Mouse (Mus musculus) forebrain, embryonic 13.5 days (tissue): ENCODE measurements around the gene Pabpc4. TPM values are rescaled to one million over a fixed set of nuclear protein-coding genes. Genes with fewer than 3 reads are reported as not detected.

ENCODE experiments used
- ATAC-seq: fragments of 200-750 bp; cut with Nextera tagmentation; 2 replicates; pipeline ENCODE4 v1.8.0; 2017
- H3K27ac ChIP-seq: fragments of 300-500 bp; sonication (generic); 2 replicates; pipeline ENCODE4 v1.5.1; 2015; ENCODE audit warnings: inconsistent platforms, mild to moderate bottlenecking, moderate library complexity
- H3K27me3 ChIP-seq: fragments of 300-500 bp; sonication (generic); 2 replicates; pipeline ENCODE4 v1.6.1; 2015; ENCODE audit warnings: mild to moderate bottlenecking, inconsistent platforms
- H3K36me3 ChIP-seq: fragments of 300-500 bp; sonication (generic); 2 replicates; pipeline ENCODE4 v1.6.1; 2015; ENCODE audit warnings: mild to moderate bottlenecking, inconsistent platforms; ENCODE audit not compliant: poor library complexity, severe bottlenecking
- H3K4me1 ChIP-seq: fragments of 300-500 bp; sonication (generic); 2 replicates; pipeline ENCODE4 v1.6.1; 2015; ENCODE audit warnings: inconsistent platforms
- H3K4me2 ChIP-seq: fragments of 300-500 bp; sonication (generic); 2 replicates; pipeline ENCODE4 v1.6.1; 2015; ENCODE audit warnings: inconsistent platforms, mild to moderate bottlenecking, moderate library complexity
- H3K4me3 ChIP-seq: fragments of 300-500 bp; sonication (generic); 2 replicates; pipeline ENCODE4 v1.5.1; 2015; ENCODE audit warnings: mild to moderate bottlenecking, inconsistent platforms
- H3K9ac ChIP-seq: fragments of 300-500 bp; sonication (generic); 2 replicates; pipeline ENCODE4 v1.6.1; 2015; ENCODE audit warnings: mild to moderate bottlenecking, inconsistent platforms
- H3K9me3 ChIP-seq: fragments of 300-500 bp; sonication (generic); replicated peaks from 2 replicates; pipeline ENCODE4 v1.6.1; 2016; ENCODE audit warnings: inconsistent platforms
- WGBS: fragments of 180-500 bp; shearing (Covaris S2); methylation state at CpG from one replicate; pipeline ENCODE4 v1.1.7; 2015; 5-methylcytosine and 5-hydroxymethylcytosine counted together
- polyA plus RNA-seq: library from polyadenylated mRNA; unstranded; fragments of >200 nt; fragmentation: Nextera tagmentation; extraction: Ambion mirVana; gene quantifications from 2 replicates; pipeline ENCODE4 v1.2.1, GENCODE M21; 2015

The Pabpc4 gene
- polyA plus RNA-seq, result 27.7 and 28.6 TPM in 2 replicates

- 77% methylated on average over 5 of the region's 5 CpGs for WGBS
These were observed at the start of gene Pabpc4 for GRCm38 (mm10) chr4:123261721-123262401. Pabpc4 (plus strand) TSS chr4:123262351.

GRCm38 (mm10) chr4:123213975-123214374, 48.2 kb upstream of the Pabpc4 start:
- peaks cover 7% of the 10 kb centered on the region; the same call in 1 of the 2 replicates for H3K4me1 ChIP-seq
- no peaks in the 10 kb centered on the region for H3K9me3 ChIP-seq
- ATAC-seq, result no peak
- H3K9ac ChIP-seq, result no peak overlapping the region
- no peak overlapping the region for H3K4me2 ChIP-seq
- H3K36me3 ChIP-seq, result no peaks in the 10 kb centered on the region
- WGBS, result 96% methylated on average over 9 of the region's 9 CpGs
- no peak overlapping the region for H3K4me3 ChIP-seq
- H3K27ac ChIP-seq, result no peak overlapping the region
- no peaks in the 10 kb centered on the region for H3K27me3 ChIP-seq

More at GRCm38 (mm10) chr4:123261721-123262401, at the start of gene Pabpc4:
- Histone ChIP-seq H3K4me2 (no peak within 1 kb of the TSS), H3K4me1 (no peaks in the 10 kb centered on the region), H3K9ac (no peak within 1 kb of the TSS), H3K36me3 (no peaks in the 10 kb centered on the region), H3K4me3 (no peak within 1 kb of the TSS), H3K27ac (no peak within 1 kb of the TSS), H3K9me3 (no peaks in the 10 kb centered on the region), H3K27me3 (no peaks in the 10 kb centered on the region)
- no peak for ATAC-seq

GRCm38 (mm10) chr4:123215367-123215766, 46.8 kb upstream of the Pabpc4 start:
- H3K4me1 ChIP-seq, result peaks cover 7% of the 10 kb centered on the region; the same call in 1 of the 2 replicates
- H3K9ac ChIP-seq, result no peak overlapping the region
- no peaks in the 10 kb centered on the region for H3K27me3 ChIP-seq
- H3K9me3 ChIP-seq, result no peaks in the 10 kb centered on the region
- H3K4me3 ChIP-seq, result no peak overlapping the region
- ATAC-seq, result peak; percentile 46
- WGBS, result 61% methylated on average over 1 of the region's 1 CpGs
- H3K4me2 ChIP-seq, result no peak overlapping the region
- no peaks in the 10 kb centered on the region for H3K36me3 ChIP-seq
- peak overlapping the region; percentile 63; the same call in 1 of the 2 replicates for H3K27ac ChIP-seq

- Histone ChIP-seq H3K36me3 (no peaks in the 10 kb centered on the region), H3K9me3 (no peaks in the 10 kb centered on the region), H3K27me3 (no peaks in the 10 kb centered on the region), H3K4me1 (peaks cover 7% of the 10 kb centered on the region; the same call in 1 of the 2 replicates), H3K4me2 (no peak overlapping the region), H3K9ac (no peak overlapping the region), H3K27ac (no peak overlapping the region), H3K4me3 (no peak overlapping the region)
- WGBS, result 16% methylated on average over 1 of the region's 1 CpGs
- no peak for ATAC-seq
These were observed 45.4 kb upstream of the Pabpc4 start for GRCm38 (mm10) chr4:123216782-123217181.

GRCm38 (mm10) chr4:123219720-123220357, 42.3 kb upstream of the Pabpc4 start:
- Histone ChIP-seq H3K27ac (no peak overlapping the region), H3K9me3 (no peaks in the 10 kb centered on the region), H3K36me3 (no peaks in the 10 kb centered on the region), H3K4me2 (no peak overlapping the region), H3K4me3 (no peak overlapping the region), H3K9ac (no peak overlapping the region), H3K27me3 (no peaks in the 10 kb centered on the region), H3K4me1 (peaks cover 6% of the 10 kb centered on the region; the same call in 1 of the 2 replicates)
- ATAC-seq, result peak; percentile 85; the same call in 1 of the 2 replicates
- 71% methylated on average over 15 of the region's 15 CpGs for whole genome bisulfite sequencing

- Histone ChIP-seq H3K4me3 (no peak overlapping the region), H3K4me2 (no peak overlapping the region), H3K27ac (no peak overlapping the region), H3K9me3 (no peaks in the 10 kb centered on the region), H3K9ac (no peak overlapping the region), H3K36me3 (no peaks in the 10 kb centered on the region), H3K4me1 (no peaks in the 10 kb centered on the region), H3K27me3 (no peaks in the 10 kb centered on the region)
- 82% methylated on average over 4 of the region's 4 CpGs for WGBS
- no peak for ATAC-seq
These were observed 41.5 kb upstream of the Pabpc4 start for GRCm38 (mm10) chr4:123220637-123221036.

GRCm38 (mm10) chr4:123223309-123223708, 38.8 kb upstream of the Pabpc4 start:
- Histone ChIP-seq H3K36me3 (no peaks in the 10 kb centered on the region), H3K4me3 (no peak overlapping the region), H3K4me1 (no peaks in the 10 kb centered on the region), H3K9ac (no peak overlapping the region), H3K27me3 (no peaks in the 10 kb centered on the region), H3K4me2 (no peak overlapping the region), H3K27ac (no peak overlapping the region), H3K9me3 (no peaks in the 10 kb centered on the region)
- ATAC-seq, result no peak
- 51% methylated on average over 3 of the region's 3 CpGs for WGBS

GRCm38 (mm10) chr4:123225718-123226403, 36.3 kb upstream of the Pabpc4 start:
- Histone ChIP-seq H3K4me3 (no peak overlapping the region), H3K9me3 (no peaks in the 10 kb centered on the region), H3K4me1 (no peaks in the 10 kb centered on the region), H3K4me2 (no peak overlapping the region), H3K36me3 (no peaks in the 10 kb centered on the region), H3K27me3 (no peaks in the 10 kb centered on the region), H3K27ac (no peak overlapping the region), H3K9ac (no peak overlapping the region)
- 76% methylated on average over 10 of the region's 10 CpGs for WGBS
- no peak for ATAC-seq

- Histone ChIP-seq H3K4me1 (no peaks in the 10 kb centered on the region), H3K36me3 (no peaks in the 10 kb centered on the region), H3K9ac (no peak overlapping the region), H3K9me3 (no peaks in the 10 kb centered on the region), H3K4me2 (no peak overlapping the region), H3K4me3 (no peak overlapping the region), H3K27me3 (peaks cover 12% of the 10 kb centered on the region), H3K27ac (no peak overlapping the region)
- no peak for ATAC-seq
- WGBS, result 52% methylated on average over 4 of the region's 4 CpGs
These were observed 34.4 kb upstream of the Pabpc4 start for GRCm38 (mm10) chr4:123227707-123228106.

- no peak overlapping the region for H3K4me3 ChIP-seq
- 62% methylated on average over 2 of the region's 2 CpGs for WGBS
These were observed 33.9 kb upstream of the Pabpc4 start for GRCm38 (mm10) chr4:123228270-123228669.

GRCm38 (mm10) chr4:123229166-123229565, 33.0 kb upstream of the Pabpc4 start:
- Histone ChIP-seq H3K4me1 (peaks cover 9% of the 10 kb centered on the region), H3K9me3 (no peaks in the 10 kb centered on the region), H3K27me3 (peaks cover 27% of the 10 kb centered on the region), H3K4me2 (no peak overlapping the region), H3K27ac (no peak overlapping the region), H3K4me3 (no peak overlapping the region), H3K9ac (no peak overlapping the region), H3K36me3 (no peaks in the 10 kb centered on the region)
- WGBS, result 84% methylated on average over 11 of the region's 11 CpGs
- ATAC-seq, result no peak

More at GRCm38 (mm10) chr4:123228270-123228669, 33.9 kb upstream of the Pabpc4 start:
- no peaks in the 10 kb centered on the region for H3K36me3 ChIP-seq
- no peaks in the 10 kb centered on the region for H3K9me3 ChIP-seq
- H3K4me1 ChIP-seq, result peaks cover 1% of the 10 kb centered on the region
- no peak overlapping the region for H3K9ac ChIP-seq
- H3K4me2 ChIP-seq, result no peak overlapping the region
- no peak for ATAC-seq
- H3K27ac ChIP-seq, result no peak overlapping the region
- peaks cover 18% of the 10 kb centered on the region for H3K27me3 ChIP-seq

GRCm38 (mm10) chr4:123232841-123233240, 29.3 kb upstream of the Pabpc4 start:
- Histone ChIP-seq H3K36me3 (no peaks in the 10 kb centered on the region), H3K4me2 (no peak overlapping the region), H3K27me3 (peaks cover 51% of the 10 kb centered on the region), H3K4me1 (peaks cover 9% of the 10 kb centered on the region), H3K27ac (no peak overlapping the region), H3K9ac (no peak overlapping the region), H3K4me3 (no peak overlapping the region), H3K9me3 (no peaks in the 10 kb centered on the region)
- 56% methylated on average over 3 of the region's 3 CpGs for whole genome bisulfite sequencing
- ATAC-seq, result no peak
